Mouse (Mus musculus) megakaryocyte, embryonic 14.5 days (primary cell): ENCODE results near the gene Wdr89.

Source experiments
- FLI1 ChIP-seq: IDR thresholded peaks from 2 replicates; pipeline ENCODE4 v1.6.1; 2012; ENCODE audit warnings: low read length, inconsistent platforms, mixed read lengths
- GATA1 ChIP-seq: IDR thresholded peaks from 3 replicates; pipeline ENCODE4 v1.6.1; 2012; ENCODE audit warnings: mixed read lengths, low read length, inconsistent platforms, borderline replicate concordance

- no peak for TF ChIP-seq GATA1
- no peak for TF ChIP-seq FLI1
These were observed 85.6 kb downstream of the Wdr89 start for GRCm38 (mm10) chr12:75583776-75584175.
